Mouse (Mus musculus) heart, embryonic 14.5 days (tissue): ENCODE measurements at regions not wholly inside any gene's neighbourhood (a gene's known extent, or its start where the extent isn't known, plus 50 kb on each side); places are given as distances from the start of the nearest gene placed in this dataset.

Source experiments
- ATAC-seq: fragments of 200-750 bp; cut with Nextera tagmentation; 2 replicates; pipeline ENCODE4 v1.8.0; 2017; ENCODE audit warnings: low read depth, moderate TSS enrichment; ENCODE audit not compliant: insufficient number of reproducible peaks, insufficient read depth, low FRiP score
- H3K27ac ChIP-seq, 2 experiments: fragments of 200-500 bp in 1 of 2; fragments of 300-500 bp in 1 of 2; sonication (generic) in 1 of 2; replicated peaks in 1 of 2; 2 replicates each; pipeline ENCODE4 v1.5.1; 2012 to 2014; ENCODE audit warnings: low read depth in 2 of 2, low read length in 2 of 2, control low read depth in 1 of 2, mild to moderate bottlenecking in 1 of 2, mixed read lengths in 1 of 2; ENCODE audit not compliant: control insufficient read depth in 1 of 2, insufficient read depth in 1 of 2
- H3K27me3 ChIP-seq: fragments of 300-500 bp; sonication (generic); 2 replicates; pipeline ENCODE4 v1.6.1; 2014; ENCODE audit warnings: mild to moderate bottlenecking, low read length, control low read depth; ENCODE audit not compliant: control insufficient read depth, insufficient read depth
- H3K36me3 ChIP-seq: fragments of 300-500 bp; sonication (generic); 2 replicates; pipeline ENCODE4 v1.6.1; 2014; ENCODE audit warnings: mild to moderate bottlenecking, control low read depth, low read length, mixed read lengths; ENCODE audit not compliant: control insufficient read depth, insufficient read depth
- H3K4me1 ChIP-seq, 2 experiments: fragments of 200-500 bp in 1 of 2; fragments of 300-500 bp in 1 of 2; sonication (generic) in 1 of 2; 2 replicates each; pipeline ENCODE4 v1.6.1; 2012 to 2014; ENCODE audit warnings: low read length in 2 of 2, control low read depth in 1 of 2, mixed read lengths in 1 of 2; ENCODE audit not compliant: control insufficient read depth in 2 of 2, insufficient read depth in 2 of 2
- H3K4me2 ChIP-seq: fragments of 300-500 bp; sonication (generic); 2 replicates; pipeline ENCODE4 v1.6.1; 2014; ENCODE audit warnings: mild to moderate bottlenecking, low read length
- H3K4me3 ChIP-seq, 2 experiments: fragments of 200-500 bp in 1 of 2; fragments of 300-500 bp in 1 of 2; sonication (generic) in 1 of 2; 2 replicates each; pipeline ENCODE4 v1.5.1; 2012 to 2014; ENCODE audit warnings: low read length in 2 of 2, mild to moderate bottlenecking in 2 of 2, control low read depth in 1 of 2, low read depth in 1 of 2, moderate library complexity in 1 of 2; ENCODE audit not compliant: control insufficient read depth in 1 of 2, insufficient read depth in 1 of 2
- H3K9ac ChIP-seq: fragments of 300-500 bp; sonication (generic); 2 replicates; pipeline ENCODE4 v1.6.1; 2014; ENCODE audit warnings: mild to moderate bottlenecking, low read length
- H3K9me3 ChIP-seq: fragments of 300-500 bp; sonication (generic); 2 replicates; pipeline ENCODE4 v1.6.1; 2016; ENCODE audit warnings: low read length, control low read depth; ENCODE audit not compliant: control insufficient read depth
- whole genome bisulfite sequencing: fragments of 180-500 bp; shearing (Covaris S2); extraction: QIAGEN DNeasy Blood & Tissue Kit; methylation state at CpG from one replicate; pipeline ENCODE4 v1.1.7; 2014; 5-methylcytosine and 5-hydroxymethylcytosine counted together

GRCm38 (mm10) chr13:32556396-32556795 lies 217.9 kb upstream of the Gmds start:
- no peak overlapping the region for H3K4me2 ChIP-seq
- WGBS: 82% methylated on average over 2 of the region's 2 CpGs
- no peaks in the 10 kb centered on the region for H3K27me3 ChIP-seq
- H3K4me3 ChIP-seq: no peak overlapping the region
- H3K9ac ChIP-seq: no peak overlapping the region
- H3K4me1 ChIP-seq: no peaks in the 10 kb centered on the region
- no peak overlapping the region for H3K27ac ChIP-seq
- H3K36me3 ChIP-seq: no peaks in the 10 kb centered on the region
- peaks cover 4% of the 10 kb centered on the region; the same call in 1 of the 2 replicates for H3K9me3 ChIP-seq
- no peak for ATAC-seq

GRCm38 (mm10) chr13:32555064-32555463 lies 216.5 kb upstream of the Gmds start:
- no peaks in the 10 kb centered on the region for H3K36me3 ChIP-seq
- no peak overlapping the region for H3K4me3 ChIP-seq
- H3K4me1 ChIP-seq: no peaks in the 10 kb centered on the region
- H3K9me3 ChIP-seq: no peaks in the 10 kb centered on the region
- no peak overlapping the region for H3K27ac ChIP-seq
- no peak for ATAC-seq
- WGBS: 97% methylated on average over 1 of the region's 1 CpGs
- no peak overlapping the region for H3K9ac ChIP-seq
- H3K27me3 ChIP-seq: no peaks in the 10 kb centered on the region
- H3K4me2 ChIP-seq: no peak overlapping the region

GRCm38 (mm10) chr13:32554601-32555000 lies 216.1 kb upstream of the Gmds start:
- H3K36me3 ChIP-seq: no peaks in the 10 kb centered on the region
- no peaks in the 10 kb centered on the region for H3K27me3 ChIP-seq
- H3K9ac ChIP-seq: no peak overlapping the region
- no peak overlapping the region for H3K4me2 ChIP-seq
- WGBS: 93% methylated on average over 3 of the region's 3 CpGs
- H3K4me1 ChIP-seq: no peaks in the 10 kb centered on the region
- no peak for ATAC-seq
- H3K9me3 ChIP-seq: no peaks in the 10 kb centered on the region
- no peak overlapping the region for H3K4me3 ChIP-seq
- H3K27ac ChIP-seq: no peak overlapping the region

- no peaks in the 10 kb centered on the region for H3K4me1 ChIP-seq
- H3K4me2 ChIP-seq: no peak overlapping the region
- WGBS: 85% methylated on average over 4 of the region's 4 CpGs
- H3K4me3 ChIP-seq: no peak overlapping the region
- no peak overlapping the region for H3K9ac ChIP-seq
- no peaks in the 10 kb centered on the region for H3K9me3 ChIP-seq
- no peaks in the 10 kb centered on the region for H3K27me3 ChIP-seq
- no peaks in the 10 kb centered on the region for H3K36me3 ChIP-seq
- H3K27ac ChIP-seq: no peak overlapping the region
- ATAC-seq: no peak
These were observed 214.6 kb upstream of the Gmds start for GRCm38 (mm10) chr13:32553136-32553535.

GRCm38 (mm10) chr13:32550113-32550512 lies 211.6 kb upstream of the Gmds start:
- 66% methylated on average over 3 of the region's 3 CpGs for WGBS
- no peak for ATAC-seq
- Histone ChIP-seq H3K27me3 (no peaks in the 10 kb centered on the region), H3K4me1 (no peaks in the 10 kb centered on the region), H3K9me3 (no peaks in the 10 kb centered on the region), H3K4me2 (no peak overlapping the region), H3K27ac (no peak overlapping the region), H3K36me3 (no peaks in the 10 kb centered on the region), H3K4me3 (no peak overlapping the region), H3K9ac (no peak overlapping the region)

GRCm38 (mm10) chr13:32547126-32547525 lies 208.6 kb upstream of the Gmds start:
- no peak overlapping the region for H3K4me2 ChIP-seq
- no peak overlapping the region for H3K4me3 ChIP-seq
- H3K4me1 ChIP-seq: no peaks in the 10 kb centered on the region
- no peak overlapping the region for H3K27ac ChIP-seq
- no peaks in the 10 kb centered on the region for H3K9me3 ChIP-seq
- 82% methylated on average over 7 of the region's 7 CpGs for WGBS
- no peak for ATAC-seq
- no peak overlapping the region for H3K9ac ChIP-seq
- no peaks in the 10 kb centered on the region for H3K36me3 ChIP-seq
- no peaks in the 10 kb centered on the region for H3K27me3 ChIP-seq

- H3K4me1 ChIP-seq: no peaks in the 10 kb centered on the region
- no peak overlapping the region for H3K4me2 ChIP-seq
- WGBS: 77% methylated on average over 7 of the region's 7 CpGs
- H3K4me3 ChIP-seq: no peak overlapping the region
- ATAC-seq: no peak
- H3K9ac ChIP-seq: no peak overlapping the region
- no peaks in the 10 kb centered on the region for H3K9me3 ChIP-seq
- no peak overlapping the region for H3K27ac ChIP-seq
- no peaks in the 10 kb centered on the region for H3K36me3 ChIP-seq
- no peaks in the 10 kb centered on the region for H3K27me3 ChIP-seq
These were observed 206.6 kb upstream of the Gmds start for GRCm38 (mm10) chr13:32544986-32545740.

GRCm38 (mm10) chr13:32541611-32542010 lies 203.1 kb upstream of the Gmds start:
- WGBS: 86% methylated on average over 1 of the region's 1 CpGs
- H3K4me1 ChIP-seq: no peaks in the 10 kb centered on the region
- no peak overlapping the region for H3K4me3 ChIP-seq
- H3K36me3 ChIP-seq: no peaks in the 10 kb centered on the region
- no peaks in the 10 kb centered on the region for H3K9me3 ChIP-seq
- no peak overlapping the region for H3K9ac ChIP-seq
- H3K27me3 ChIP-seq: no peaks in the 10 kb centered on the region
- no peak overlapping the region for H3K27ac ChIP-seq
- H3K4me2 ChIP-seq: no peak overlapping the region
- ATAC-seq: no peak
